Mouse (Mus musculus) embryonic fibroblast, embryonic 13.5 days (primary cell): ENCODE measurements around the gene Cadm3. TPM values are rescaled to one million over a fixed set of nuclear protein-coding genes. Genes with fewer than 3 reads are reported as not detected.

Experiments
- H3K27ac ChIP-seq: 2 replicates; pipeline ENCODE4 v1.5.1; 2012; ENCODE audit warnings: low read length, control low read depth, inconsistent platforms; ENCODE audit not compliant: insufficient read depth
- H3K4me1 ChIP-seq: 2 replicates; pipeline ENCODE4 v1.6.1; 2011; ENCODE audit warnings: low read length; ENCODE audit not compliant: control insufficient read depth, insufficient read depth
- H3K4me3 ChIP-seq: 2 replicates; pipeline ENCODE4 v1.5.1; 2011; ENCODE audit warnings: mild to moderate bottlenecking, control low read depth, low read length; ENCODE audit not compliant: insufficient read depth
- CTCF ChIP-seq: IDR thresholded peaks from 2 replicates; pipeline ENCODE4 v1.5.1; 2011; ENCODE audit warnings: mild to moderate bottlenecking, control low read depth, low read length, moderate library complexity, borderline replicate concordance; ENCODE audit not compliant: insufficient read depth
- POLR2A ChIP-seq: IDR thresholded peaks from 2 replicates; pipeline ENCODE4 v1.6.1; 2011; ENCODE audit warnings: low read depth, mild to moderate bottlenecking, control low read depth, low read length, moderate library complexity
- polyA plus RNA-seq: library from polyadenylated mRNA; stranded (reverse); fragments of >200 nt; gene quantifications from 2 replicates; pipeline ENCODE4 v1.2.4, GENCODE M21; 2011; ENCODE audit warnings: low read depth; ENCODE audit not compliant: missing spikeins, insufficient read length

The Cadm3 gene
- 0.65 and 2.1 TPM in 2 replicates for polyA plus RNA-seq

DNA sequence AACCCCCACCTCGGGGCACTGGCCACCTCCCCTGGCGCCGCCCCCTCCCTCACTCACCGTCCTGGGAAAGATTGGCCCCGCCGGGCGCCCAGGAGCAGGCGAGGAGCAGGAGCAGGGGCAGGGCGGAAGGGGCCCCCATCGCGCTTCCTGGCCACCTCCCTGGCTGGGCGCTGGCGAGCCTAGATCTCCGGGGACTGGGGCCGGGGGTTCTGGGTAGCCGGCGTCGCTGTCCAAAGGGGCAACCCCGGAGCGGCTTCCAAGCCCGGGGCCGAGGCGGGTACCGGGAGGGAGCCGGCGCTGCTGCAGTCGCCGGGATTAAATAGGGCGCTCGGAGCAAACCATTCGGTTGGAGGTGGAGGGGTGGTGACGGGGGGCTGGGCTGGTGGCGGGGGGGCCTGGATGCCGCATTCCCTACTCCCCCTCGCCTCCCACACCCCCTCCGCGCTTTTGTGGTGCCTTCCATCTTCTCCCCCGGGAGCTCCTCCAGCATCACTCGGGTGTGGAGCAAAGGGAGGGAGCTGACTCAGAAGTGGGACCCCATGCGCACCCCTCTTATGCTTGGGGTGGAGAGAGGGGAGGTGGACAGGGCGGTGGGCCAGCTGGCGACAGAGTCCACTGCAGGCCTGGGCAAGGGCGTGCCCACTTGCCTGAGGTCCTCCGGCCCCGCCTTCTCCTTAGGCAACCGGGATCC is at the start of gene Cadm3:
Cadm3 (minus strand) TSS at position 340 of the 691 bp plus-strand sequence.
- Histone ChIP-seq H3K4me3 (peak within 1 kb of the TSS; percentile 18), H3K4me1 (no peaks in the 10 kb centered on the region), H3K27ac (no peak within 1 kb of the TSS)
- TF ChIP-seq CTCF, result no peak

- TF ChIP-seq POLR2A, result no peak
- Histone ChIP-seq H3K4me3 (no peak overlapping the region), H3K27ac (no peak overlapping the region), H3K4me1 (no peaks in the 10 kb centered on the region)
Measured at GRCm38 (mm10) chr1:173414631-173415030, 47.1 kb upstream of the Cadm3 start.

DNA sequence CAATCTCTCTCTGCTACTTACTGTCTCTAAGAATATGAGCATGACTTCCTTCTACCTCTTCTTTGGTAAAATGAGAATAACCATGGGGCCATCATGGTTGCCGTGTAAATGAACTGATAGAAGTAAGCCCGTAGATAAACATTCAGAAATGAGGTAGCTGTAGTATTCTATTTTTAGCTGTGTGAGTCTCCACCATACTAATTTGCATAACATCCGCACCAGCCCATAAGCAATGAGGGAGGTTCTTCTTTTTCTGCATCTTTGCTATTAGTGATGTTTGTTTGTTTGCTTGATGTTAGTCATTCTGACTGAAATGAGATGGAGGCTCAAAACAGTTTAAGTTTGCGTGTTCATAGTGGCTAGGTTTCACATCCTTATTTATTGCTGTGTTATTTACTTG is 44.4 kb upstream of the Cadm3 start:
- H3K4me1 ChIP-seq, result peaks cover 3% of the 10 kb centered on the region; the same call in 1 of the 2 replicates
- TF ChIP-seq POLR2A (no peak), CTCF (no peak)

DNA sequence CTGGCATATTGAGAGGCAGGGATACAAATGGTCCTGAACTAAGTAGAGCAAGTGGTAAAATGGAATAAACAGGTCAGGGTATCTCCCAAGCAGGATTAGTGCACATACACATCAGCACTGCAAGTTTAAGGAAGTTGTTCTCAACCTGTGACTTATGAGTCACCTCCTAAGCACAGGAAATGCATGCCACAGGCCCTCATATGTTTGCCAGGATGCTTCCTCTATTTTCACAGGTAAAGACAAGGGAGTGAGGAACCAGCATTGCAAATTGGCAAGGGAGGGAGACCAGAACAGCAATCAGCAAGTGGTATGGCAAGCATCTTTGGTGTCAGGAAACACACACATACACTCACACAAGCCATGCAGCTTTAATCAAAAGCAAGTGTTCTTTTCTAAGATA is 41.6 kb upstream of the Cadm3 start:
- H3K4me3 ChIP-seq, result no peak overlapping the region
- peaks cover 3% of the 10 kb centered on the region; the same call in 1 of the 2 replicates for H3K4me1 ChIP-seq
- H3K27ac ChIP-seq, result no peak overlapping the region
- TF ChIP-seq CTCF, result no peak
- no peak for TF ChIP-seq POLR2A

More for the DNA sequence above, 44.4 kb upstream of the Cadm3 start:
- no peak overlapping the region for H3K27ac ChIP-seq
- no peak overlapping the region for H3K4me3 ChIP-seq

DNA sequence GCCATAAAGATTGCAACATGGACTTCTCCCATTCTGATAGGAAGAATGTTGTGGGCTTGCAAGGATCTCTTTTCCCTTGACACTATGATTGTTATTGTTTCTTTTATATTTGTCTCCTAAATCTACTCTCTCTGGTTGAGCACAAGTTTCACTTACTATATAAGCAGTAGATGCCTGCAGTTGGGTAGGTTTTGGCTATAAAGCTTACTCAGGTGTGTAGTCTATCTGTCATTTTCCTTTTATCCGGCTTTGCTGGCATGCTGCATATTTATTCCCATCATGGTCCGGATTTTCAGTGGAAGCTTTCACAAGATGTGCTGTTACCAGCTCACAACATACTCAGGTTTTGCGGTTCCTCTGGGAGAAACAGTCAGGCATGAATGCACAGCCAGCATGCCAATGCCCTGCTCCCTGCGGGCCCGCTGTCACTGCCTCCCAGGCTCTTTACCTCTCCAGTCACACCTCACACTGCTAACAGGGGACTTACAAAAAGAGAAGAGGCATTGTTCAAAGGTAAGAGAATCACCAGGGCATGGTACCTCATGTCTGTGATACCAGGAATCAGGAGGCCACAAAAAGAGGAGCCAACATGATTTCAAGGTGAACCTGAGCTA is 37.3 kb upstream of the Cadm3 start:
- Histone ChIP-seq H3K27ac (no peak overlapping the region), H3K4me3 (no peak overlapping the region), H3K4me1 (peaks cover 3% of the 10 kb centered on the region; the same call in 1 of the 2 replicates)
- no peak for TF ChIP-seq POLR2A
- TF ChIP-seq CTCF, result no peak

- no peaks in the 10 kb centered on the region for H3K4me1 ChIP-seq
- H3K4me3 ChIP-seq, result no peak overlapping the region
- no peak overlapping the region for H3K27ac ChIP-seq
- TF ChIP-seq POLR2A, result no peak
- TF ChIP-seq CTCF, result no peak
Measured at GRCm38 (mm10) chr1:173398323-173398970, 31.0 kb upstream of the Cadm3 start.

- no peak overlapping the region for H3K27ac ChIP-seq
- TF ChIP-seq POLR2A (no peak), CTCF (no peak)
Measured at GRCm38 (mm10) chr1:173391754-173392153, 24.3 kb upstream of the Cadm3 start.

GRCm38 (mm10) chr1:173389901-173390401 is 22.5 kb upstream of the Cadm3 start:
- TF ChIP-seq CTCF (no peak), POLR2A (no peak)
- Histone ChIP-seq H3K4me3 (peak overlapping the region; percentile 2; the same call in 1 of the 2 replicates), H3K4me1 (no peaks in the 10 kb centered on the region), H3K27ac (no peak overlapping the region)

More at GRCm38 (mm10) chr1:173391754-173392153, 24.3 kb upstream of the Cadm3 start:
- no peaks in the 10 kb centered on the region for H3K4me1 ChIP-seq
- no peak overlapping the region for H3K4me3 ChIP-seq

DNA sequence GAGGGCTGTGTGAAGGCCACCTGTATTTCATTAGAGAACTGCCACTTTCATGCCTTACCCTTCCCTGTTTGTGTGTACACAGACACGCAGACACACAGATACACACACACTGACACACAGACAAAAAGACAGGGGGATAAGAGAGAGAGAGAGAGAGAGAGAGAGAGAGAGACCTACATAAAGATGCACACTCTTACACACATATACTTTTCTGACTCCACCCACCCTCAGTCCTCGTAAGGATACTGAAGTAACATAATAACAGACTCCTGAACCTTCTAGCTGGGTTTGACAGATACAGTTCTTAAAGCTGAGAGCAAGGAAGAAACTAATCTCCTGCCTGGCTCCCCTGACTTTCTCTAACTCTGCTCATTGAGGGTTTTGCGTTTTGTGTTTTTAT is 21.9 kb upstream of the Cadm3 start:
- Histone ChIP-seq H3K27ac (no peak overlapping the region), H3K4me1 (no peaks in the 10 kb centered on the region), H3K4me3 (peak overlapping the region; percentile 2)
- TF ChIP-seq POLR2A (no peak), CTCF (no peak)

- TF ChIP-seq CTCF (no peak), POLR2A (no peak)
- no peak overlapping the region for H3K27ac ChIP-seq
- no peaks in the 10 kb centered on the region for H3K4me1 ChIP-seq
- H3K4me3 ChIP-seq, result no peak overlapping the region
Measured at GRCm38 (mm10) chr1:173381436-173381835, 13.9 kb upstream of the Cadm3 start.
